Mouse (Mus musculus) left cerebral cortex, postnatal 14 days (tissue): Measurements from ENCODE around the gene Mospd2. TPM values are rescaled to one million over a fixed set of nuclear protein-coding genes. Genes with fewer than 3 reads are reported as not detected.

Experiments
- DNase-seq, 2 experiments: peaks; one replicate each; pipeline ENCODE4 v3.0.0; 2021 to 2022; ENCODE audit warnings: low spot score in 2 of 2, mixed read lengths in 1 of 2
- intact Hi-C: fragments of 180-260 bp; cut with DNase I; formaldehyde crosslinking; loops from one replicate; pipeline ENCODE4 v1.15.1; 2025
- long read RNA-seq, 2 experiments: library from polyadenylated mRNA; stranded (forward); transcript quantifications; one replicate each; pipeline ENCODE4 v2.0.0; 2021
- total RNA-seq, 2 experiments: library from RNA; stranded (reverse); gene quantifications; 2 replicates each; pipeline ENCODE4 v1.2.3; 2021

Gene Mospd2
- 10 to 100 TPM; 17.1 to 21.1 TPM for total RNA-seq
- long read RNA-seq, experiment 1, transcript Mospd2-201 (15 exons, 2,015 nt), result major isoform, 7 of 14 reads
- long read RNA-seq, experiment 1, partial matches to known transcripts, result 2 of 14 reads
- long read RNA-seq, experiment 1, other reads (novel, unspliced or antisense), result 2 of 14 reads
- long read RNA-seq, experiment 2, transcript Mospd2-201 (15 exons, 2,015 nt), result major isoform, 11 of 15 reads
- long read RNA-seq, experiment 2, partial matches to known transcripts, result 1 of 15 reads
- long read RNA-seq, experiment 2, other reads (novel, unspliced or antisense), result 0 of 15 reads

DNA sequence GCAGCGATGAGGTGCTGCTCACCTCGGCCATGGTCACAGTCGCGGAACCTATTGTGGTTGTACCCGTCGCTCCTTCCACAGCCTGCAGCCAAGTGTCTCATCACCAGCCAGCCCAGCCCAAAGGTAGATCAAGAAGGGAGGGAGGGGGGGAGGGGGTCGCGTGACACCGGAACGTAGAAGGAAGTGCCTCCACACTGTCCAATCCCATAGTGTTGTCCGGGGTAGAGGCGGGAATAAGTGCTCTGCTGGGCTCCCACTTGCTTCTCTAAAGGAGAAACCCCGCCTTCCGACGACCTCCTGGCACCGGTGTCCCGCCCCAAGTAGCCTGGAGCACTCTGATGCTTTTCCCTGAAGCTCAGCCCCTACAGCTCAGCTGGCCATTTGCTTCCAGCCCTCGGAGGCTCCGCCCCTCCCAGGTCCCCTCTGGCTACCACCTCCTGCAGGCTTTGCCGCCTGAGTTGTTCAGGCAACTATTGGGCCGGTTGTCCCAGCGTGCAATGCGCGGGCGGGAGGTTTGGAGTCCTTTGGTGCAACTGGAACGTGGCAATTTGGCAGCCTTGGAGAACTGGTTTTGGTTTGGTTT is at the start of gene Mospd2, which contains the start of gene Fancb:
TSS of gene Mospd2 (minus strand) at position 183 of the 583 bp plus-strand sequence.
TSS of gene Fancb (plus strand) at position 400 of the 583 bp plus-strand sequence.
- intact Hi-C loops, result no loop called here
- DNase-seq, result peak; percentile 82

DNA sequence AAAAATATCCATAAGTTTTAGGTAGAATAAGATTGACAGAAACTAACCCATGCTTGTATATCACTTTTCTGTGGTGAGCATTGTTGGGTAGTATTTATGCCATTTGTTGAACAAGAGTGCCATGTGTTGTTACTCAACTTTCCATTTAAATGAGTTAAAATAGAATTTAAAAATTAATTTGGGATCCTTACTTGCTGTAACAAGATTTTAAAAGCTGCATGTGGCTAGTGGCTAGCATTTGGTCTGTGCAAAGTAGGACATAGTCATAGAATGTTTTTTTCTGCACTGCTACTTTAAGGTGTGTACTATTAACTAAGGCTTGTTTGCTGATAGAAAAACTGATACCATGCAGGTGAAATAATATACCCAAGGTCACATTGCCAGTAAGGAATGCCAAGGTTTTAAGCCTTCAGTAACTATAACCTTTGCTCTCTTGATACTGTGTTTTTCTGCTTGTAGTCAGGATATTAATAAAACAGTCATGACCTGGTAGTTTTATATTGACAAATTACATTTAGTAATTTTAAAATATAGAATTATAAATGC is 24.7 kb upstream of the Mospd2 start, which contains the start of gene Gm17604:
TSS of gene Gm17604 (minus strand) at position 51 of the 546 bp plus-strand sequence.
- intact Hi-C loops, result no loop called here
- no peak for DNase-seq

DNA sequence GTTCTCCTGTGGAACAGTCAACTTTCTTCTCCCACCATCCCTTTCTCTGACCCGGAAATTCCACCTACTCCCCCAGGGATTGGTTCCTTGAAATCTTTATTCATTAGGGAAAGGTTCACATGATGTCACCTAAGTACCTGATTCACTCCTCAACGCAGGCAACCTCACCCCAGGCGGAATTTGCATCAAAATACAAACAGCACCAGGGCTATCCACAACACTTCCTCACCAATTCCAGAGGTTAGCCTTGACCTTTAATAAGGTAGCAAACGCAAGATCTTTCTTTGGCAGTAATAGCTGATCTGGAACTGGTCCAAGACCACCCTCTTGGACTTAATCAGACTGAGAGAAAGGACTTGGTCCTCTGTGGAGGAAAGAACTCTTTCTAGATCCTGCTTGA is 23.0 kb upstream of the Mospd2 start:
- intact Hi-C loops, result no loop called here
- DNase-seq, result no peak

DNA sequence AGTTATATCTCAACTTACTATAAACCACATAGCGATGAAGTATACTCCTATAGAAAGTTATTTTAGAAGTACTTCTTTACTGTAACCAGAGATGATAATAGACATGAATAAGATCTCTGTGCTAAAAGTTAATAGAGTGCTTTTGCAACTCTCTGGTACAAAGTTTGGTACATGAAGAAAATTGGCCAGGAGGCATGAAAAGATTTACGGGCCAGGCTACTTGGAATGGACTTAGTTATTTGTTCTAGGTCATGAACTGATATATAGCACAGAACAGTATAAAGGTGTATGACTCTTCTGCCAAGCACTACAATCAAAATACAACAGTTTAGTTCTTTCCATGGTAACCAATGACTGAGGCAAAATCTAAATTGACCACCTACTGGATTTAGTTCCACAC is 1.3 kb downstream of the Mospd2 start:
- DNase-seq, result no peak
- intact Hi-C loops, result no loop called here

DNA sequence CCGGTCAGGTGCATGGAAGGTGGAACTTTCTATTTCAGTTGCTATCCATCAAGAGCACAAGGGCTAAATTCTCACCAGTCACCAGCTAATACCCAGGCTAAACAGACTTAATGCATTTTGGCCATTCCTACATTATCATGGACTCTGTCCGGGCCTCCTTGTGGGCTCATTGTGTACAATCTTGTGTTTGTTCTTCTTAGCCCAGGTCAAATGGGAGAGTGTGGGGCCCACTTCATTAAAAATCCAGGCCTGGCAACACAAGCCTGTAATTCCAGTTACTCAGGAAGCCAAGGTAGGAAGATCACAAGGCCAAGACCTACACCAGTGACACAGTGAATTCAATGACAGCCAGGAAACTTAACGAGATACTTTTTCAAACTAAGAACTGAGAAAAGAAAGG is 9.0 kb downstream of the Mospd2 start:
- no peak for DNase-seq
- intact Hi-C loops, result no loop called here

DNA sequence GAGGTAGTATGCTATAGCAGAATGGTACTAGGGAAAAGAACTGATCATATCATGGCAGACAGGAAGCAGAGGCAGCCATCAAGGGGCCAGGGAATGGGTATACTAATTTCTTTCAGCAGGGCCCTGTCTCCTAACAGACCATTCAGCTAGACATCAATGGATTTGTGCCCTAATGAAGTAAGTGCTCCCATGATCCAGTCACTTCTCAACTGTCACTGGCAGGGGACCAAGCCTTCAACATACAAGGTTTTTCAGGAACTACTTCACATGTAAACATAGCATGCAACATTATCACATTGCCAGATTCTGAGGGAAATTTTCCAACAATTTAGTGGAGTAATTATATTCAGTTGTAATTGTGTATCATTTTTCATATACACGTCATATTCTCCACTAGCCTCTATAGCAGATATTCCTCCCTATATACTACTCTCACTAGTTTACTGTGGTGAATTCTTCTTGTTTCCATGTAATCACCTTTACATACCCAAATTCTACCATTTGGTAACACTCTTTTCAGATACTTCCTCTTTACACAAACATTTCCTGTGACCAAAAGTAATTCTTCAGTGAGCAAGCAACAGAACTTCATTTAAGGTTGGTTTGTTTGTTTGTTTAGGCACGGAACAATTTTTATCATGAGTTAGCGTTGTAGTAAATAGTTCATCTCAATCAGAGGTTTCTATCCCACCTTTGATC is 14.3 kb downstream of the Mospd2 start:
- intact Hi-C loops, result no loop called here

DNA sequence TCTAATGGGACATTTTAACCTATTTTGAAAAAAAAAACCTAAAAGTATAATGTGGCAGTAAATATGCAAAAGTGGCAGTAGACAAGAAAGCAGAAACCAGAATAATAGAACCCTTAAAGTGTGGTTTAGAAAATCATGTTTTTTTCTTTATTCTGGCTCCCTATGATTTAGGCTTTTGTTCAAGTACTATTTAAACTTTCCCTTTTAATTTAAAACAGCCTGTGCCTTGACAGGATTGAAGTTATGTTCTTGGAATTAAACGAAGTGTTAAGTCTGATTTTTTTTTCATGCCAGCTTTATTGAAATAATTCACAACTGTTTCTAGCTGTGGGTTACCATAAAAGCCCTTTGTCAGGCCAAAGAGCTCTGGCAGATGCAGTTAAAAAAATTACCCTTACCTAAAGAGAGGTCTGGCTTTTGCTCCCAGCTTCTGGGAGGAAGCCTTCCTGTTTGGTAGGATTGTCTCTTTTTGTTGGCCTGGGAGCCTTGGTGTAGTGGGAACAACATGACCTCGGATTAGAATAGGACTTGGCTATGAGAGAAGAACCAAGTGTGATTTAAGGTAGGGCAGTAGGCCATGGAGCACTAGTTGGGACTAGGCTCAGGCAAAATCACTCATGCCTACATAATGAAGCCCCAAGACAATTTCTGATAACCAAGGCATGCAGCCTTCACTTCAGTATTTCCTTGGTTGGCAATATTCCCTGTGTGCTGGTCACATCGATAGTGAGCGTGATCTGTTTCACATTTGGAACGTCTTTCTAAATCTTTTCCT is 27.4 kb downstream of the Mospd2 start:
- intact Hi-C loops, result no loop called here
- no peak for DNase-seq

More for the DNA sequence above, 14.3 kb downstream of the Mospd2 start:
- DNase-seq, result no peak

DNA sequence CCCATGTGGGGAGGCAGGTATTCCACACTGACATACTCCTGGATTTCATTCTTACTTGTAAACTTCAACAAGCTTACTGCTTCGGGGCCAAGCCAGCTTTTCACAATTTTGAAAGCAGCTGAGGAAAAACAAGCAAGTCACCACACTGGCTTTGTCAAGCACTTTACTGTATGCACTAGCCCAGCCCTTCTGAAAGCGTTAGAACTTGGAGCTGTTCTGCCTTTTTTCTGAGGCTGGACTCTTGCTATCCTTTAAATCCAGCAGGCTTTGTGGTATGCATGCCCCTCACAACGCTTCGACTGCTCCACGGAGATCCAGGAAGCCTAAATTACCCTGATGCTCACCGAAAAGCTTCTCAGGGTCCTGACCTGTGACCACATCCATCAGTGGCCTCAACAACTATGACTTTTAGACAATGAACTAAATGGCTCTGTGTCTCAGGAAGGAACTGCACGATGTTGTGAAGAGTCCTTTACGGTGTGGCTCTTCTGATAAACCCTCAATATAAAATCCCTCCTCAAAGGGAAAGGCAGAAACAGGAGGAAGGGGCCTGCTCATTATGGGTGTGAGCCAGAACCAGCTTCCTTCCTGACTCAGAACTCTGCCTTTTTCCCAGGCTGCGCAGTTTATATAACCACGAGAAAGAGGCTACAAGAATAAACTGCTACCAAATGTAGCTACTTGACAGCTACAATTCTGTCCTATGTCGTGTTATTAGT is 28.2 kb downstream of the Mospd2 start:
- intact Hi-C loops, result no loop called here
- DNase-seq, result peak in 1 of 2 experiments; percentile 3

DNA sequence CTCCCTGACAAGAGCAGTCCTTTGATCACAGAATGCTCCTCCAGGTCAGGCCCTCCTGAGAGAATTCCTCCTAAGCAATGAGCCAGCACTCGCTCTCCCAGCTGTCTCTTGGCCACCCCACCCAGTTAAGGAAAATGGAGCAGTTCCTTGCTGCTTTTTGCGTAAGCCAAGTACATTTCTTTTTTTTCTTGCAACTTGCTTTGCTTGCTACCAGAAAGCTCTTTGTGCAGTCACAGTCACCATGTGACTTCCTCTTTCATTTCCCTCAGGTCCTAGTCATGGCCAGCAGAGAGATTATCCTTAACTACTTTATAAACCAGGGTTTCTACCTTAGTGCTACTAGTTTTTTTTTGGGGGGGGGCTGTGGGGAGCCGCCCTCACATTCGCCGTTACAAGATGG is 38.6 kb downstream of the Mospd2 start:
- no peak for DNase-seq
- intact Hi-C loops, result no loop called here

DNA sequence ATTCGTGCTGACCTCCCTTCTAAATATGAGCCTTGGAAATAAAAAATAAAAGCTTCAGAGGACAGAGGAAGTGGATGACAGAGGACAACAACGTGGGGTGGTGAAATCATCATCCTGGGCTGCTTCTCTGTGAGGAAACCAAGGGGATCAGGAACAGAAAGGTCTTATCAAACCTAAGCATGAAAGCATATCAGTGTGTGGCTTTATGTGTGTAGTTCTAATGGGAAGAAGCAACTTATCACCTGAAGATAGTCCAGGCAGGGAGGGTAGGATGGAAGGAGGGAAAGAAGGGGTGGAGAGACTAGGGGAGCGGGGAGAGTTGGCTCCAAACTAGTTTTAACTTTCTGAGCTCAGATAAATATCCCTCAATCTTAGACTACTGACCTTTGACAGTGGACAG is 67.2 kb downstream of the Mospd2 start:
- intact Hi-C loops, result no loop called here
- no peak for DNase-seq

DNA sequence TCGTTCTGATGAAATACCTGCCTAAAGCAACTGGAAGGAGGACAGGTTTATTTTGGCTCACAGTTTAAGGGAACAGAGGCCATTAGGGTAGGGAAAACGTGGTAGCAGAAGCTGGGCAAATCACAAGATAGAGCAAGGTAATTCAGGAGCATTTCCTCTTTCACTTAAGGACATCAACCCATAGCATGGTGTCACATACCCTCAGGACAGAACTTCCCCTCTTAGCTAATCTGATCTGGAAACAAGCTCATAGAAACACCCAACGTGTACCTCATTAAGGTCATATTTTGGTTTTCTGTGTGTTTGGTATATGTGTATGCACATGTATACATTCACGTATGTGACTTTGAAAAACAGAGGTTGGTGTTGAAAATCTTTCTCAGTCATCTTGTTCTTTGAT is 68.0 kb downstream of the Mospd2 start:
- DNase-seq, result no peak
- intact Hi-C loops, result no loop called here

DNA sequence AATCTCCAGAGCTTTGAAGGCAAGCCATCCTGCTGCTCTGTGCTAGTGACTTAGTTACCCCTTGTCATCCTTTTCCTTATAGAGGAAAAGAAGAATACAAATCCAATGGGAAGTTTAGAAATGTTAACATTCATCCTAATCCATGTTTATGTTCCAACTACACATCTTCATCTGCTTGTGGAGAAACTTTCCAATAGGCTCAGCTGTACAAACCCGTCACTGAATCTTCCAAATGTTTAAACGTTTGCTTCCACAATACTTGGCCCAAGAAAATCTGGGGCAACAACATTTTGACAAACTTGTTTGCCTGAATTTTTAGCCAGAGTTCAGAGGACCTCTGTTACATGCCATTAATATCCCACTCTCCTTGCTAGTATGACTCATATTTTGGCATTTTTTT is 78.3 kb downstream of the Mospd2 start:
- intact Hi-C loops, result no loop called here
- no peak for DNase-seq

DNA sequence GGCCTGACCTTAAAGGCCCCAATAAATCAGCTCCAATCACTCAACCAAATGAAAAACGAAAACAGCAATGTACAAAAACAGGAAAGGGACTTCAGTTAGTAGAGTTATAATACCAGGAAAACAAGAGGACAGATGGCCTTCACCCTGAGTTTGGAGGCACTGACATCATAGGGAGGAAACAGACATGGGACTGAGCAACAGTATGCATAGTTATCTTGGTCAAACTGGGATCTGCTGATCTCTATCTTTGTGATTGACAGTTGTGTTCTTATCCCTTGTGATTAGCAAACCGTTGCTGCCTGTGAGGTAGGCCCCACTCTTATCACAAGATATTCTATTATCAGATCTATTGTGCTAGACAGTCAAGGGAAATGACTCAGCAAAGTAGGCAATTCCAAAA is 80.4 kb downstream of the Mospd2 start:
- DNase-seq, result no peak
- intact Hi-C loops, result no loop called here

DNA sequence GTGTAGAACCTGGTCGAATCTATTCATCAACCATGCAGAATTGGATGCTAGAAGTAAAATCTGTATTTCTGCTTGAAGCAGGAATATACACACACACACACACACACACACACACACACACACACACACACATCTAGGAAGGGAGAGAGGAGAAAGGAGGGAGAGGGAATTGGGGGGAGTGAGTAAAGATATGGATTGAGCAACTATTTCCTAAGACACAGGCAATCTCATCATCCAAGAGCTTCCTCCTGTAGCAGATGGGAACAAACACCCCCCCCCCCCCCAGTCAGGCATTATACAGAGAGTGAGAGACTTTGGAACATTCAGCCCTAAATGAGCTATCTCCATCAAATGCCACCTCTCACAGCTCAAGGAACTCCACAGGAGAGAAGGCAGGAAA is 93.9 kb downstream of the Mospd2 start:
- no peak for DNase-seq
- intact Hi-C loops, result no loop called here

Other genes with a start within 250 kb of the Mospd2 start
- 1 to 10 TPM; 1.1 to 1.7 TPM for gene Fancb, start 217 bp upstream of the Mospd2 start, total RNA-seq
- not detected for gene Gm17604, start 24.5 kb upstream of the Mospd2 start, total RNA-seq